In genomic region chr16:58513755-58514154, GRCm38 (mm10) we compare ENCODE assay signal across 8 mouse cellular contexts. TPM values are rescaled to one million over a fixed set of nuclear protein-coding genes. Genes with fewer than 3 reads are reported as not detected.
DNase-seq lines count a peak whose midpoint lies in the region; ATAC-seq and TF ChIP-seq lines count a peak whose summit lies in the region.

No protein-coding gene starts in this region.

- H3K27ac ChIP-seq in lung, embryonic 16.5 days (ENCODE audit: low read length), result peak overlapping the region; percentile 52; the same call in 1 of the 2 replicates
- H3K27ac ChIP-seq in heart, embryonic 10.5 days, result peak overlapping the region; percentile 87
- H3K27ac ChIP-seq in kidney, embryonic 15.5 days, result peak overlapping the region; percentile 89
- peak overlapping the region; percentile 16; the same call in 1 of the 2 replicates for H3K27ac ChIP-seq in neural tube, embryonic 14.5 days (ENCODE audit: low read depth, low read length)

- no peak for TF ChIP-seq CTCF in lung, adult 2 months (IDR thresholded peaks at IDR 0.05; ENCODE audit: insufficient read depth, low read length)

- WGBS in lung, embryonic 16.5 days, result 23% methylated on average over 6 of the region's 6 CpGs
- 33% methylated on average over 6 of the region's 6 CpGs for WGBS in lung, adult 2 months
- 29% methylated on average over 6 of the region's 6 CpGs for WGBS in heart, embryonic 10.5 days
- 18% methylated on average over 6 of the region's 6 CpGs for WGBS in kidney, embryonic 15.5 days
- WGBS in neural tube, embryonic 14.5 days, result 40% methylated on average over 6 of the region's 6 CpGs

- H3K4me1 ChIP-seq in lung, embryonic 16.5 days (replicated peaks; ENCODE audit: control insufficient read depth, insufficient read depth, low read length), result peaks cover 41% of the 10 kb centered on the region
- H3K4me1 ChIP-seq in lung, adult 2 months (ENCODE audit: control insufficient read depth, insufficient read depth, low read length), result peaks cover 26% of the 10 kb centered on the region
- peaks cover 43% of the 10 kb centered on the region for H3K4me1 ChIP-seq in heart, embryonic 10.5 days
- peaks cover 48% of the 10 kb centered on the region for H3K4me1 ChIP-seq in kidney, embryonic 15.5 days
- H3K4me1 ChIP-seq in neural tube, embryonic 14.5 days (ENCODE audit: control insufficient read depth, insufficient read depth, low read length), result peaks cover 3% of the 10 kb centered on the region; the same call in 1 of the 2 replicates

- H3K36me3 ChIP-seq in lung, embryonic 16.5 days (ENCODE audit: control insufficient read depth, insufficient read depth, low read length), result no peaks in the 10 kb centered on the region
- no peaks in the 10 kb centered on the region for H3K36me3 ChIP-seq in heart, embryonic 10.5 days
- no peaks in the 10 kb centered on the region for H3K36me3 ChIP-seq in kidney, embryonic 15.5 days
- no peaks in the 10 kb centered on the region for H3K36me3 ChIP-seq in neural tube, embryonic 14.5 days (ENCODE audit: control insufficient read depth, insufficient read depth, low read length)

- peak; percentile 63 for ATAC-seq in lung, embryonic 16.5 days (ENCODE audit: low read depth)
- ATAC-seq in kidney, embryonic 15.5 days (replicated peaks; ENCODE audit: low FRiP score), result 0 out of 2 replicates have a peak, but pooled peaks have one; percentile 8
- peak; percentile 20; the same call in 1 of the 2 replicates for ATAC-seq in neural tube, embryonic 14.5 days (ENCODE audit: low read depth)

- no peaks in the 10 kb centered on the region for H3K27me3 ChIP-seq in lung, embryonic 16.5 days (ENCODE audit: control insufficient read depth, insufficient read depth, low read depth, low read length)
- H3K27me3 ChIP-seq in heart, embryonic 10.5 days (ENCODE audit: insufficient read depth, poor library complexity, severe bottlenecking), result no peaks in the 10 kb centered on the region
- no peaks in the 10 kb centered on the region for H3K27me3 ChIP-seq in kidney, embryonic 15.5 days
- no peaks in the 10 kb centered on the region for H3K27me3 ChIP-seq in neural tube, embryonic 14.5 days (ENCODE audit: control insufficient read depth, insufficient read depth, low read length)

- peak overlapping the region; percentile 18; the same call in 1 of the 2 replicates for H3K4me2 ChIP-seq in lung, embryonic 16.5 days (ENCODE audit: low read depth, low read length)
- peak overlapping the region; percentile 20 for H3K4me2 ChIP-seq in kidney, embryonic 15.5 days
- no peak overlapping the region for H3K4me2 ChIP-seq in neural tube, embryonic 14.5 days (ENCODE audit: low read depth, low read length)

- H3K4me3 ChIP-seq in lung, embryonic 16.5 days (ENCODE audit: low read length), result no peak overlapping the region
- no peak overlapping the region for H3K4me3 ChIP-seq in lung, adult 2 months (replicated peaks; ENCODE audit: extremely low read depth, low read depth, low read length)
- peak overlapping the region; percentile 18 for H3K4me3 ChIP-seq in heart, embryonic 10.5 days
- H3K4me3 ChIP-seq in kidney, embryonic 15.5 days (replicated peaks), result no peak overlapping the region
- no peak overlapping the region for H3K4me3 ChIP-seq in neural tube, embryonic 14.5 days (ENCODE audit: low read depth, low read length)

- H3K9ac ChIP-seq in lung, embryonic 16.5 days (ENCODE audit: low read length), result peak overlapping the region; percentile 38; the same call in 1 of the 2 replicates
- H3K9ac ChIP-seq in kidney, embryonic 15.5 days, result no peak overlapping the region
- H3K9ac ChIP-seq in neural tube, embryonic 14.5 days (replicated peaks; ENCODE audit: low read depth, low read length), result no peak overlapping the region

- DNase-seq in lung, adult 2 months, result no peak
- no peak for DNase-seq in heart, embryonic 10.5 days (ENCODE audit: low spot score)
- DNase-seq in cerebellum, adult 9-10 months, result no peak
- no peak for DNase-seq in frontal cortex, postnatal 25 days (ENCODE audit: low spot score in 2 of 2)
- no peak for DNase-seq in T-cell, adult 2 months (ENCODE audit: low spot score)

- no peak for TF ChIP-seq POLR2A in lung, adult 2 months (IDR thresholded peaks at IDR 0.05; ENCODE audit: borderline replicate concordance, extremely low read depth, low read depth, low read length)

- no peaks in the 10 kb centered on the region for H3K9me3 ChIP-seq in lung, embryonic 16.5 days (ENCODE audit: control insufficient read depth, low read length)
- H3K9me3 ChIP-seq in heart, embryonic 10.5 days, result no peaks in the 10 kb centered on the region
- H3K9me3 ChIP-seq in kidney, embryonic 15.5 days (replicated peaks), result no peaks in the 10 kb centered on the region
- no peaks in the 10 kb centered on the region for H3K9me3 ChIP-seq in neural tube, embryonic 14.5 days (ENCODE audit: control insufficient read depth, low read length)

RNA-seq across cellular contexts. Expression of gene St3gal6, which starts 10.3 kb away (rescaled TPM):
- polyA plus RNA-seq in lung, embryonic 16.5 days (2015; fragmentation: Nextera tagmentation; extraction: Ambion mirVana), result 33.7 and 34.7 TPM in 2 replicates
- 38.8 and 60.1 TPM in 2 replicates for polyA plus RNA-seq in lung, adult 2 months (2012; rRNA removed)
- polyA plus RNA-seq in heart, embryonic 10.5 days (2016; fragmentation: Nextera tagmentation; extraction: Ambion mirVana), result 22.0 and 28.5 TPM in 2 replicates
- 71.9 and 75.2 TPM in 2 replicates for polyA plus RNA-seq in kidney, embryonic 15.5 days (2015; fragmentation: Nextera tagmentation; extraction: Ambion mirVana)
- 6.3 and 8.3 TPM in 2 replicates for polyA plus RNA-seq in neural tube, embryonic 14.5 days (2014; fragmentation: Nextera tagmentation; extraction: Ambion mirVana)

Comparison
In these comparisons a context has a peak if more than half of its experiments do, and no peak if none do; other contexts are left out.
1. ATAC-seq: peak in every context shown above with its lines; median percentile 63 in lung, embryonic 16.5 days; 20 in neural tube, embryonic 14.5 days; 8 in kidney, embryonic 15.5 days.
2. H3K27ac ChIP-seq: peak in every context shown above with its lines; median percentile 89 in kidney, embryonic 15.5 days; 87 in heart, embryonic 10.5 days; 52 in lung, embryonic 16.5 days; 16 in neural tube, embryonic 14.5 days.